In the genomic region with DNA sequence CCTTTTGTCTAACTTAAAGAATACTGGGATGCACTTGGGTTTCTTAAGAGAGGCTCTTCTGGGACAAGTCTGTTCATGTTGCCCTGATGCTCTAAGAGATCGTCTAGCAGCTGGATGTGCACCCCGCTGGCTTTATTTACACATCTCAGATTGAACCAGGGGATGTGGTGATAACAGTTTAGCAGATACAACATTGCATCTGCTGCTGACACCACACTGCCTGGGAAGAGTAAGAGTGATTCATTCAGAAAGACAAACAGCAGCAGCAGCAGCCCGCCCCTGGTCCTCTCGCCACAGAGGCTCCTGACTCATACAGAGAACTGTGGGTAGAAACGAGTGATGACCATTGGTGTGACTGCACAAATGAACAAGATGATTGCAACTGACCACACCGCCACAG, we compare ENCODE assay signal across 27 mouse cellular contexts.
DNase-seq lines count a peak whose midpoint lies in the region; ATAC-seq and TF ChIP-seq lines count a peak whose summit lies in the region.
"Had no signal": no experiment of that assay in that cellular context is flagged by ENCODE, and none has a peak within 500 bp of the region (broad histone marks: within the 10 kb centered on the region; RNA-seq: fewer than 3 reads in every experiment).

No protein-coding gene starts in this region.

- no peak for ATAC-seq in intestine, postnatal 0 days
- ATAC-seq: Patski had no signal

- no peak for TF ChIP-seq CTCF in E14TG2a.4 (conservative IDR thresholded peaks at IDR 0.05; ENCODE audit: low read length)
- TF ChIP-seq CTCF in intestine, postnatal 0 days (IDR thresholded peaks at IDR 0.05; ENCODE audit: low read depth): no peak

- H3K9ac ChIP-seq in intestine, postnatal 0 days (ENCODE audit: low read depth, low read length): no peak overlapping the region
- H3K9ac ChIP-seq: heart, embryonic 12.5 days; hindbrain, embryonic 14.5 days; liver, embryonic 15.5 days; lung, embryonic 14.5 days had no signal

- no peaks in the 10 kb centered on the region for H3K79me2 ChIP-seq in myocyte (ENCODE audit: control insufficient read depth, insufficient read depth)

- H3ac ChIP-seq in myocyte (ENCODE audit: control insufficient read depth, insufficient read length): no peak overlapping the region

- H3K9me3 ChIP-seq in E14TG2a.4 (ENCODE audit: low read length): no peaks in the 10 kb centered on the region
- no peaks in the 10 kb centered on the region for H3K9me3 ChIP-seq in intestine, postnatal 0 days (ENCODE audit: control insufficient read depth)
- H3K9me3 ChIP-seq: heart, embryonic 12.5 days; liver, embryonic 15.5 days had no signal

- DNase-seq in right cerebral cortex, adult 18-20 months: peak; percentile 8
- DNase-seq in right cerebral cortex, postnatal 25 days: no peak
- peak; percentile 24 for DNase-seq in NIH3T3 (ENCODE audit: low read depth)
- DNase-seq in liver: no peak
- DNase-seq in retina, embryonic 14.5 days (ENCODE audit: low spot score): no peak
- DNase-seq: adrenal gland, postnatal 25 days; B cell, adult 2 months; cerebellum, adult 2 months; cerebellum, postnatal 14 days; gastrocnemius, postnatal 25 days; heart, adult 2 months; kidney, adult 11 months; kidney, postnatal 14 days; left cerebral cortex, postnatal 4 days; lung, embryonic 14.5 days; lung, postnatal 14 days; midbrain, embryonic 14.5 days; thymus, postnatal 4 days had no signal

- no peak for TF ChIP-seq POLR2A in myocyte (IDR thresholded peaks at IDR 0.05; ENCODE audit: insufficient read length, low read depth)

- H3K27me3 ChIP-seq in E14TG2a.4 (ENCODE audit: insufficient read depth, low read length): no peaks in the 10 kb centered on the region
- no peaks in the 10 kb centered on the region for H3K27me3 ChIP-seq in myocyte (ENCODE audit: control insufficient read depth, insufficient read depth, insufficient read length)
- H3K27me3 ChIP-seq in intestine, postnatal 0 days (replicated peaks; ENCODE audit: control insufficient read depth, insufficient read depth, low read length): no peaks in the 10 kb centered on the region
- H3K27me3 ChIP-seq: heart, embryonic 12.5 days; liver, embryonic 15.5 days; Patski had no signal

- H3K36me3 ChIP-seq in E14TG2a.4 (ENCODE audit: insufficient read depth, low read length) (no peaks in the 10 kb centered on the region), myocyte (ENCODE audit: control insufficient read depth, insufficient read depth) (no peaks in the 10 kb centered on the region)
- H3K36me3 ChIP-seq in intestine, postnatal 0 days (ENCODE audit: control insufficient read depth, insufficient read depth): no peaks in the 10 kb centered on the region
- H3K36me3 ChIP-seq: heart, embryonic 12.5 days; liver, embryonic 15.5 days had no signal

- peaks cover 14% of the 10 kb centered on the region for H3K4me1 ChIP-seq in E14TG2a.4 (replicated peaks; ENCODE audit: low read depth, low read length)
- no peaks in the 10 kb centered on the region for H3K4me1 ChIP-seq in intestine, postnatal 0 days (replicated peaks; ENCODE audit: control insufficient read depth, insufficient read depth, low read length)
- H3K4me1 ChIP-seq: heart, embryonic 12.5 days; liver, embryonic 15.5 days had no signal

- H3K4me3 ChIP-seq in E14TG2a.4 (replicated peaks; ENCODE audit: low read length): peak overlapping the region; percentile 39; the same call in 1 of the 2 replicates
- no peak overlapping the region for H3K4me3 ChIP-seq in myocyte
- H3K4me3 ChIP-seq in intestine, postnatal 0 days (ENCODE audit: low read depth, low read length): no peak overlapping the region
- H3K4me3 ChIP-seq: erythroblast, embryonic 14.5 days; heart, adult 2 months; heart, embryonic 12.5 days; layer of hippocampus, adult 2 months; liver, embryonic 15.5 days had no signal

- no peak overlapping the region for H3K27ac ChIP-seq in intestine, postnatal 0 days (ENCODE audit: low read depth, low read length)
- H3K27ac ChIP-seq: heart, adult 2 months; hindbrain, embryonic 14.5 days; layer of hippocampus, adult 2 months; liver, embryonic 15.5 days had no signal

- H3K4me2 ChIP-seq in myocyte (ENCODE audit: low read depth): peak overlapping the region; percentile 64
- H3K4me2 ChIP-seq in intestine, postnatal 0 days (replicated peaks; ENCODE audit: low read depth): no peak overlapping the region
- H3K4me2 ChIP-seq: heart, embryonic 12.5 days; hindbrain, embryonic 14.5 days; liver, embryonic 15.5 days; lung, embryonic 14.5 days had no signal

- WGBS in intestine, postnatal 0 days: 53% methylated on average over 6 of the region's 6 CpGs

TF ChIP-seq in myocyte, 11 proteins besides CTCF, POLR2A, EP300 and RAD21:
- TF ChIP-seq MYOD1 (IDR thresholded peaks at IDR 0.05; ENCODE audit: control insufficient read depth in 1 of 3, insufficient read length in 2 of 3, low read depth in 2 of 3): peak in 2 of 3 experiments; percentile 46 to 59
- no peak for TF ChIP-seq TCF3 (IDR thresholded peaks at IDR 0.05; ENCODE audit: insufficient read length, low read depth)
- no peak for TF ChIP-seq REST (IDR thresholded peaks at IDR 0.05; ENCODE audit: insufficient read depth, insufficient read length)

Comparison
In these comparisons a context has a peak if more than half of its experiments do, and no peak if none do; other contexts are left out.
1. DNase-seq: peak in right cerebral cortex, adult 18-20 months (single experiment) and NIH3T3 (single experiment); none in right cerebral cortex, postnatal 25 days (single experiment), liver (single experiment) and retina, embryonic 14.5 days (single experiment).